Mouse (Mus musculus): ENCODE data around the gene Klc4. TPM values are rescaled to one million over a fixed set of nuclear protein-coding genes. Genes with fewer than 3 reads are reported as not detected.

The Klc4 gene
- total and polyA plus RNA-seq, 2 experiments from 2014 or later: 21.3 to 32.7 TPM

GRCm38 (mm10) chr17:46673850-46674529, 28.2 kb upstream of the Klc4 start, which contains the start of gene Rrp36:
Gene Rrp36 (minus strand): TSS chr17:46674352.
- Histone ChIP-seq H3K4me2 (ENCODE audit: low read depth) (peak within 1 kb of the TSS; percentile 85), H3K27ac (ENCODE audit: low read depth, low read length) (peak within 1 kb of the TSS; percentile 69), H3K36me3 (ENCODE audit: insufficient read depth) (peaks cover 56% of the 10 kb centered on the region), H3K27me3 (ENCODE audit: insufficient read depth, low read length) (no peaks in the 10 kb centered on the region), H3K9ac (peak within 1 kb of the TSS; percentile 59), H3K9me3 (ENCODE audit: low read length) (no peaks in the 10 kb centered on the region), H3K4me3 (ENCODE audit: low read depth, low read length) (peak within 1 kb of the TSS; percentile 76), H3K4me1 (ENCODE audit: insufficient read depth) (peaks cover 6% of the 10 kb centered on the region)
- no peak for TF ChIP-seq CTCF (IDR thresholded peaks at IDR 0.05; ENCODE audit: low read depth)
- DNase-seq (peak; percentile 96), ATAC-seq (peak; percentile 98)
- WGBS: 2% methylated on average over 43 of the region's 43 CpGs

DNA sequence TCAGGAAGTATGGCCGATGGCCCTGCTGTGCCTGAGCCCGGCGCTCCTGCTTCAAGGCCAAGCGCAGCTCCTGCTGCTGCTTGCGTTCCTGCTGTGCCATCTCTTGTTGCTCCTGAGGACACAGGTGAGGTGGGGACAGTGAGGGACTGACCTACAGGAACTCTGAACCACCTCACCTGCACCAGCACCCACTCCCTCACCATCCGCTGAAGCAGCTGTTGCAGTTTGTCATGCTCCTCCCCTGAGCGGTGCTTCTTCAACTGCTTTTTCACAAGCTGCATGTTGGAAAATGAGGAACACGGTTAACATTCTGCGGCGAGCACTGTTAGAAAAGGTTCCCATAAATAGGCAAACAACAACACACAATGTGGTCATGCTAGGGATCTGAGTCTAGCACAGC, 24.1 kb upstream of the Klc4 start:
- H3K4me2 ChIP-seq (ENCODE audit: low read depth): no peak overlapping the region
- WGBS: 97% methylated on average over 10 of the region's 10 CpGs
- H3K27me3 ChIP-seq (ENCODE audit: insufficient read depth, low read length): no peaks in the 10 kb centered on the region
- no peak overlapping the region for H3K27ac ChIP-seq (ENCODE audit: low read depth, low read length)
- TF ChIP-seq CTCF (IDR thresholded peaks at IDR 0.05; ENCODE audit: low read depth): no peak
- no peaks in the 10 kb centered on the region for H3K9me3 ChIP-seq (ENCODE audit: low read length)
- H3K4me3 ChIP-seq (ENCODE audit: low read depth, low read length): no peak overlapping the region
- DNase-seq (no peak), ATAC-seq (no peak)
- no peak overlapping the region for H3K9ac ChIP-seq
- H3K36me3 ChIP-seq (ENCODE audit: insufficient read depth): peaks cover 44% of the 10 kb centered on the region
- peaks cover 4% of the 10 kb centered on the region; the same call in 1 of the 2 replicates for H3K4me1 ChIP-seq (ENCODE audit: insufficient read depth)

DNA sequence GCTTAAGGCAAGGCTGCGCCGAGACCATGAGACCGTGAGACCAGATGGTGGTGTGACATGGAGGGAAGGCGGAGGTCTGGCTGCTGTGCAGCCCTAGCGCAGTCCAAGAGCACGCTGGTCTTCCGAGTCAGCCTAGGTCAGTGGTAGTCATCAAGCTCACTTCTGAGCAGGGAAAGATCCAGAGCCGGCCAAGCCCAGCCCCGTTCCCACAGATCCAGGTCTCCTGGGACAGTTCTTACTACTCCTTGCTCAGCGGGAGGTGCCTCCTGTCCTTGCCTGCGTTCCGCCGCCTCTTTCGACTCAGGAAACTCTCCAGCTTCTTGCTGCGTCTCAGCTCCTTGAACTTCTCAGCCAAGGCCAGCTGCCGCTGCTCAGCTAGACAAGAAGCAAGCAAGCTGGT, 21.9 kb upstream of the Klc4 start:
- ATAC-seq: 0 out of 2 replicates have a peak, but pooled peaks have one; percentile 20
- no peaks in the 10 kb centered on the region for H3K4me1 ChIP-seq (ENCODE audit: insufficient read depth)
- H3K4me2 ChIP-seq (ENCODE audit: low read depth): no peak overlapping the region
- no peak for DNase-seq
- WGBS: 93% methylated on average over 16 of the region's 16 CpGs
- H3K9ac ChIP-seq: no peak overlapping the region
- no peak for TF ChIP-seq CTCF (IDR thresholded peaks at IDR 0.05; ENCODE audit: low read depth)
- H3K27ac ChIP-seq (ENCODE audit: low read depth, low read length): no peak overlapping the region
- no peaks in the 10 kb centered on the region for H3K27me3 ChIP-seq (ENCODE audit: insufficient read depth, low read length)
- no peaks in the 10 kb centered on the region for H3K9me3 ChIP-seq (ENCODE audit: low read length)
- no peak overlapping the region for H3K4me3 ChIP-seq (ENCODE audit: low read depth, low read length)
- H3K36me3 ChIP-seq (ENCODE audit: insufficient read depth): peaks cover 62% of the 10 kb centered on the region

DNA sequence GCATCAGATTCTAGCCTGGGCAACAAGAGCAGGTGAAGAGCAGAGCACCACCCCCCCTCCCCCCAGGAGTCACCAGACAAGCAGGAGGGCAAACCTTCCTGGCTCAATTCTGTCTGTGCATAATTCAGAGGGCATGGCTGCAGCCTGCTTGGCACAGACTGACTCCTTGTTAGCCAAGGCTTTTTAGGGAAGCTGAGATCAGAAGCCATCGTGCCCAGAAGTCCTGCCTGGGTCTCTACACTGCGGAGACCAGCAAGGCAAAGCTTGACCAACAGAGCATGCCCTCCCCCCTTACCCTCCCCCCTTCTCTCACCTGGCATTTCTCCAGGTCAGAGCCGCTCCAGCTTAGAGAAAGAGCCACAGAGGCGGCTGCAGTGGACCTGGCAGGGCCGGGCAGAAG, 16.9 kb upstream of the Klc4 start:
- H3K4me2 ChIP-seq (ENCODE audit: low read depth): no peak overlapping the region
- H3K9me3 ChIP-seq (ENCODE audit: low read length): no peaks in the 10 kb centered on the region
- H3K36me3 ChIP-seq (ENCODE audit: insufficient read depth): peaks cover 80% of the 10 kb centered on the region
- no peak overlapping the region for H3K27ac ChIP-seq (ENCODE audit: low read depth, low read length)
- ATAC-seq (no peak), DNase-seq (no peak)
- WGBS: 72% methylated on average over 5 of the region's 5 CpGs
- H3K27me3 ChIP-seq (ENCODE audit: insufficient read depth, low read length): no peaks in the 10 kb centered on the region
- H3K9ac ChIP-seq: no peak overlapping the region
- no peaks in the 10 kb centered on the region for H3K4me1 ChIP-seq (ENCODE audit: insufficient read depth)
- no peak for TF ChIP-seq CTCF (IDR thresholded peaks at IDR 0.05; ENCODE audit: low read depth)
- no peak overlapping the region for H3K4me3 ChIP-seq (ENCODE audit: low read depth, low read length)

DNA sequence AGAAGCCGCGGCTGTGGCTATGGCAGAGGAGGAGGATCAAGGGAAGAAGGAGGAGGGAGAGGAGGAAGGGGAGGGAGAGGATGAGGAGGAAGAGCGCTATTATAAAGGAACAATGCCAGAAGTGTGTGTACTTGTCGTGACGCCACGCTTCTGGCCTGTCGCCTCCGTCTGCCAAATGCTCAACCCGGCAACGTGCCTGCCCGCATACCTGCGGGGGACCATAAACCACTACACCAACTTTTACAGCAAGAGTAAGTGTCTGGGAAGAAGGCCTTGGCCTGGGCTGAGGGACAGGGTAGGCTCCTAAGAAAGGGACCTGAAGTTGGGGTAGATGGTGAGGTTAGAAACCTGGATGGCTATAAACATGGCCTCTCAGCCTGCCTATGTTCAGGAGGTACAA, 16.2 kb upstream of the Klc4 start:
- H3K4me2 ChIP-seq (ENCODE audit: low read depth): no peak overlapping the region
- no peak for TF ChIP-seq CTCF (IDR thresholded peaks at IDR 0.05; ENCODE audit: low read depth)

DNA sequence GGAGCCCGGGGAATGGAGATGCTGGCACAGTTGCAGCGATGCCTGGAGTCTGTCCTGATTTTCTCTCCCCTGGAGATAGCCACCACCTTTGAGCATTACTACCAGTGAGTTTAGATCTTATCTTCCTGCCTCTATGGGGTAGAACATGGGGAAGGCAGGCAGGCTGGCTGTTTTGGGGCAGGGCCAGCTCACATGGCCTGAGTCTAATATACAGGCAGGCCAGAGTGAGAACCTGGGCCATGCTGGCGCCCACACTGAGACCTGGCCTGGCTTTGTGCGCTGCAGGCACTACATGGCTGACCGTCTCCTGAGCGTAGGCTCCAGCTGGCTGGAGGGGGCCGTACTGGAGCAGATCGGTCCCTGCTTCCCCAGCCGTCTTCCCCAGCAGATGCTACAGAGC, 15.5 kb upstream of the Klc4 start:
- Histone ChIP-seq H3K36me3 (ENCODE audit: insufficient read depth) (peaks cover 86% of the 10 kb centered on the region), H3K4me3 (ENCODE audit: low read depth, low read length) (no peak overlapping the region), H3K9me3 (ENCODE audit: low read length) (no peaks in the 10 kb centered on the region), H3K27ac (ENCODE audit: low read depth, low read length) (no peak overlapping the region), H3K4me1 (ENCODE audit: insufficient read depth) (no peaks in the 10 kb centered on the region), H3K9ac (no peak overlapping the region), H3K27me3 (ENCODE audit: insufficient read depth, low read length) (no peaks in the 10 kb centered on the region), H3K4me2 (ENCODE audit: low read depth) (no peak overlapping the region)
- DNase-seq: no peak
- WGBS: 95% methylated on average over 9 of the region's 9 CpGs
- no peak for ATAC-seq
- no peak for TF ChIP-seq CTCF (IDR thresholded peaks at IDR 0.05; ENCODE audit: low read depth)

More for the DNA sequence above, 16.2 kb upstream of the Klc4 start:
- no peak overlapping the region for H3K4me3 ChIP-seq (ENCODE audit: low read depth, low read length)
- H3K4me1 ChIP-seq (ENCODE audit: insufficient read depth): no peaks in the 10 kb centered on the region
- H3K27ac ChIP-seq (ENCODE audit: low read depth, low read length): no peak overlapping the region
- no peak overlapping the region for H3K9ac ChIP-seq
- H3K9me3 ChIP-seq (ENCODE audit: low read length): no peaks in the 10 kb centered on the region
- H3K27me3 ChIP-seq (ENCODE audit: insufficient read depth, low read length): no peaks in the 10 kb centered on the region
- DNase-seq: no peak
- no peak for ATAC-seq
- 89% methylated on average over 12 of the region's 12 CpGs for WGBS
- H3K36me3 ChIP-seq (ENCODE audit: insufficient read depth): peaks cover 83% of the 10 kb centered on the region

- H3K4me3 ChIP-seq (ENCODE audit: low read depth, low read length): no peak overlapping the region
- no peak overlapping the region for H3K4me2 ChIP-seq (ENCODE audit: low read depth)
- H3K27me3 ChIP-seq (ENCODE audit: insufficient read depth, low read length): no peaks in the 10 kb centered on the region
- no peak for DNase-seq
- H3K9ac ChIP-seq: no peak overlapping the region
- 89% methylated on average over 6 of the region's 6 CpGs for WGBS
- H3K9me3 ChIP-seq (ENCODE audit: low read length): no peaks in the 10 kb centered on the region
- ATAC-seq: no peak
- peaks cover 12% of the 10 kb centered on the region for H3K4me1 ChIP-seq (ENCODE audit: insufficient read depth)
- H3K36me3 ChIP-seq (ENCODE audit: insufficient read depth): peaks cover 72% of the 10 kb centered on the region
- H3K27ac ChIP-seq (ENCODE audit: low read depth, low read length): no peak overlapping the region
- no peak for TF ChIP-seq CTCF (IDR thresholded peaks at IDR 0.05; ENCODE audit: low read depth)
Measured at GRCm38 (mm10) chr17:46656054-46656453, 10.2 kb upstream of the Klc4 start.
